Mouse (Mus musculus) erythroblast, embryonic 14.5 days (primary cell): ENCODE results near the gene Pink1. TPM values are rescaled to one million over a fixed set of nuclear protein-coding genes. Genes with fewer than 3 reads are reported as not detected.
A peak's percentile ranks its signal among the peaks of the same experiment; 100 is the strongest.
"Not testable (repeated sequence)": the region's sequence is repeated elsewhere in the genome, so short reads cannot be mapped to it uniquely, and the experiment has no call there.

Experiments
- H3K27me3 ChIP-seq: 2 replicates; pipeline ENCODE4 v1.6.1; 2012; ENCODE audit warnings: inconsistent platforms; ENCODE audit not compliant: control insufficient read depth
- H3K36me3 ChIP-seq: 2 replicates; pipeline ENCODE4 v1.6.1; 2012; ENCODE audit warnings: mild to moderate bottlenecking, inconsistent platforms; ENCODE audit not compliant: control insufficient read depth
- H3K4me1 ChIP-seq: 2 replicates; pipeline ENCODE4 v1.6.1; 2012; ENCODE audit warnings: inconsistent platforms; ENCODE audit not compliant: control insufficient read depth
- H3K4me3 ChIP-seq: replicated peaks from 2 replicates; pipeline ENCODE3; 2012; ENCODE audit warnings: moderate library complexity, mild to moderate bottlenecking, inconsistent platforms
- H3K9me3 ChIP-seq: 2 replicates; pipeline ENCODE4 v1.6.1; 2012; ENCODE audit warnings: low read length, inconsistent platforms, mixed read lengths; ENCODE audit not compliant: control insufficient read depth
- GATA1 ChIP-seq: IDR thresholded peaks from 2 replicates; pipeline ENCODE4 v1.6.1; 2012; ENCODE audit warnings: low read length, inconsistent platforms, mixed read lengths
- TAL1 ChIP-seq: IDR thresholded peaks from 3 replicates; pipeline ENCODE4 v1.6.1; 2012; ENCODE audit warnings: low read length, inconsistent platforms, mixed read lengths
- polyA plus RNA-seq: library from polyadenylated mRNA; stranded (reverse); fragments of >175 nt; gene quantifications from 2 replicates; pipeline ENCODE4 v1.2.3, GENCODE M21; 2012

Gene Pink1
- polyA plus RNA-seq, 1 experiment: 5.3 TPM

GRCm38 (mm10) chr4:138331647-138332046 is 5.5 kb upstream of the Pink1 start:
- Histone ChIP-seq H3K4me1 (no peaks in the 10 kb centered on the region), H3K27me3 (peaks cover 20% of the 10 kb centered on the region), H3K4me3 (no peak overlapping the region), H3K9me3 (peaks cover 7% of the 10 kb centered on the region; the same call in 1 of the 2 replicates), H3K36me3 (no peaks in the 10 kb centered on the region)
- TF ChIP-seq GATA1: no peak
- no peak for TF ChIP-seq TAL1

- peaks cover 7% of the 10 kb centered on the region; the same call in 1 of the 2 replicates for H3K9me3 ChIP-seq
- TF ChIP-seq TAL1 (no peak), GATA1 (no peak)
- H3K4me3 ChIP-seq: no peak overlapping the region
- H3K4me1 ChIP-seq: peaks cover 13% of the 10 kb centered on the region
- no peaks in the 10 kb centered on the region for H3K36me3 ChIP-seq
- H3K27me3 ChIP-seq: peaks cover 20% of the 10 kb centered on the region
Measured at GRCm38 (mm10) chr4:138330264-138330671, 4.2 kb upstream of the Pink1 start.

GRCm38 (mm10) chr4:138327891-138328470 is 1.9 kb upstream of the Pink1 start:
- Histone ChIP-seq H3K27me3 (peaks cover 20% of the 10 kb centered on the region), H3K36me3 (no peaks in the 10 kb centered on the region), H3K9me3 (peaks cover 7% of the 10 kb centered on the region; the same call in 1 of the 2 replicates), H3K4me1 (peaks cover 16% of the 10 kb centered on the region), H3K4me3 (no peak overlapping the region)
- TF ChIP-seq GATA1 (no peak), TAL1 (no peak)

GRCm38 (mm10) chr4:138327155-138327554 is 1.0 kb upstream of the Pink1 start:
- H3K4me1 ChIP-seq: peaks cover 16% of the 10 kb centered on the region
- not testable (repeated sequence) for H3K36me3 ChIP-seq, H3K9me3 ChIP-seq, H3K4me3 ChIP-seq
- H3K27me3 ChIP-seq: peaks cover 19% of the 10 kb centered on the region

- TF ChIP-seq TAL1 (no peak), GATA1 (no peak)
- Histone ChIP-seq H3K9me3 (peaks cover 7% of the 10 kb centered on the region; the same call in 1 of the 2 replicates), H3K4me1 (peaks cover 18% of the 10 kb centered on the region), H3K27me3 (peaks cover 6% of the 10 kb centered on the region), H3K4me3 (peak overlapping the region; percentile 93), H3K36me3 (no peaks in the 10 kb centered on the region)
Measured at GRCm38 (mm10) chr4:138325466-138326076, 536 bp downstream of the Pink1 start.

GRCm38 (mm10) chr4:138324451-138324850 is 1.7 kb downstream of the Pink1 start:
- H3K9me3 ChIP-seq: peaks cover 7% of the 10 kb centered on the region; the same call in 1 of the 2 replicates
- no peak overlapping the region for H3K4me3 ChIP-seq
- H3K4me1 ChIP-seq: peaks cover 18% of the 10 kb centered on the region
- TF ChIP-seq TAL1 (no peak), GATA1 (no peak)
- H3K27me3 ChIP-seq: no peaks in the 10 kb centered on the region; the same call in 1 of the 2 replicates
- H3K36me3 ChIP-seq: no peaks in the 10 kb centered on the region

GRCm38 (mm10) chr4:138323753-138324152 is 2.4 kb downstream of the Pink1 start:
- Histone ChIP-seq H3K9me3 (peaks cover 7% of the 10 kb centered on the region; the same call in 1 of the 2 replicates), H3K4me1 (peaks cover 22% of the 10 kb centered on the region), H3K36me3 (no peaks in the 10 kb centered on the region), H3K27me3 (no peaks in the 10 kb centered on the region; the same call in 1 of the 2 replicates), H3K4me3 (no peak overlapping the region)
- TF ChIP-seq TAL1 (no peak), GATA1 (no peak)

- TF ChIP-seq TAL1: no peak
- no peak for TF ChIP-seq GATA1
- Histone ChIP-seq H3K4me1 (peaks cover 24% of the 10 kb centered on the region), H3K36me3 (peaks cover 3% of the 10 kb centered on the region; the same call in 1 of the 2 replicates), H3K4me3 (no peak overlapping the region), H3K27me3 (no peaks in the 10 kb centered on the region), H3K9me3 (no peaks in the 10 kb centered on the region)
Measured at GRCm38 (mm10) chr4:138322692-138323091, 3.4 kb downstream of the Pink1 start.

- peaks cover 11% of the 10 kb centered on the region; the same call in 1 of the 2 replicates for H3K36me3 ChIP-seq
- no peak for TF ChIP-seq GATA1
- TF ChIP-seq TAL1: no peak
- H3K27me3 ChIP-seq: no peaks in the 10 kb centered on the region
- H3K4me3 ChIP-seq: no peak overlapping the region
- H3K9me3 ChIP-seq: peaks cover under 1% of the 10 kb centered on the region; the same call in 1 of the 2 replicates
- H3K4me1 ChIP-seq: peaks cover 23% of the 10 kb centered on the region
Measured at GRCm38 (mm10) chr4:138321488-138321887, 4.6 kb downstream of the Pink1 start.
